Mouse (Mus musculus): ENCODE measurements around the gene Piezo1. TPM values are rescaled to one million over a fixed set of nuclear protein-coding genes. Genes with fewer than 3 reads are reported as not detected.

Piezo1 gene
- polyA plus RNA-seq, 1 experiment from 2014 or later, result 7.0 TPM

DNA sequence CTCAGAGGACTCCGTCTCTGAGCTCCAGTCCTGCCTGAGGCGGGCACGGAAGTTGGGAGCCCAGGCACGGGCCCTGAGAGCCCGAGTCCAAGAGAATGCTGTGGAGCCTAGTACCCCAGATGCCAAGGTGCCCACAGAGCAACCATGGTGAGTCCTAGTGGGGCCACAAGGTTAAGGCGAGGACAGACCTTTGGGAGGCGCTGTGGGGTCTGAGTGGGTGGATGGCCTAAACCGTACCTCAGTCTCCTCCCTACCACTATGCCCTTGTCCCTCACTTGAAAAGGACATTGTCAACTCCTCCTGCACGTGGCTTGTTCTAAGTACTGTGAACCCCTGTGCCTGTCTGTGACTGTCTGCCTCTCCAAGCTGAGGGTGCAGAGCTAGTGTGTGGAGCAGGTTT is 18.2 kb upstream of the Piezo1 start:
- H3K27ac ChIP-seq (replicated peaks), result no peak overlapping the region

GRCm38 (mm10) chr8:122568881-122569309 is 17.8 kb upstream of the Piezo1 start:
- Histone ChIP-seq H3K4me2 (replicated peaks; ENCODE audit: low read depth) (peak overlapping the region; percentile 97), H3K36me3 (ENCODE audit: control insufficient read depth, insufficient read depth, low read length) (peaks cover 11% of the 10 kb centered on the region), H3K4me3 (ENCODE audit: low read depth, low read length) (peak overlapping the region; percentile 79), H3K27me3 (ENCODE audit: control insufficient read depth, insufficient read depth, low read length) (no peaks in the 10 kb centered on the region), H3K9me3 (ENCODE audit: control insufficient read depth, low read length) (no peaks in the 10 kb centered on the region), H3K9ac (ENCODE audit: low read length) (peak overlapping the region; percentile 83; the same call in 1 of the 2 replicates), H3K4me1 (replicated peaks; ENCODE audit: control insufficient read depth, insufficient read depth) (0 out of 2 replicates have a peak, but pooled peaks cover 6% of the 10 kb centered on the region), H3K27ac (replicated peaks) (no peak overlapping the region)
- TF ChIP-seq EP300 (optimal IDR thresholded peaks at IDR 0.05) (no peak), CTCF (IDR thresholded peaks at IDR 0.05; ENCODE audit: low read depth) (peak; percentile 45; the same call in 1 of the 2 replicates)
- ATAC-seq (ENCODE audit: low FRiP score, low TSS enrichment), result no peak
- WGBS, result 14% methylated on average over 10 of the region's 10 CpGs
- DNase-seq (ENCODE audit: low spot score), result no peak

More for the DNA sequence above, 18.2 kb upstream of the Piezo1 start:
- Histone ChIP-seq H3K27me3 (ENCODE audit: control insufficient read depth, insufficient read depth, low read length) (no peaks in the 10 kb centered on the region), H3K4me2 (replicated peaks; ENCODE audit: low read depth) (peak overlapping the region; percentile 97), H3K36me3 (ENCODE audit: control insufficient read depth, insufficient read depth, low read length) (peaks cover 11% of the 10 kb centered on the region), H3K9me3 (ENCODE audit: control insufficient read depth, low read length) (no peaks in the 10 kb centered on the region), H3K4me1 (replicated peaks; ENCODE audit: control insufficient read depth, insufficient read depth) (0 out of 2 replicates have a peak, but pooled peaks cover 6% of the 10 kb centered on the region), H3K4me3 (ENCODE audit: low read depth, low read length) (peak overlapping the region; percentile 79), H3K9ac (ENCODE audit: low read length) (0 out of 2 replicates have a peak overlapping the region, but pooled peaks have one; percentile 83)
- DNase-seq (ENCODE audit: low spot score), result no peak
- ATAC-seq (ENCODE audit: low FRiP score, low TSS enrichment), result no peak
- no peak for TF ChIP-seq EP300 (optimal IDR thresholded peaks at IDR 0.05)
- no peak for TF ChIP-seq CTCF (IDR thresholded peaks at IDR 0.05; ENCODE audit: low read depth)
- WGBS, result 52% methylated on average over 9 of the region's 9 CpGs

- Histone ChIP-seq H3K36me3 (ENCODE audit: control insufficient read depth, insufficient read depth, low read length) (peaks cover 11% of the 10 kb centered on the region), H3K4me1 (replicated peaks; ENCODE audit: control insufficient read depth, insufficient read depth) (0 out of 2 replicates have a peak, but pooled peaks cover 6% of the 10 kb centered on the region), H3K27me3 (ENCODE audit: control insufficient read depth, insufficient read depth, low read length) (no peaks in the 10 kb centered on the region), H3K4me2 (replicated peaks; ENCODE audit: low read depth) (peak overlapping the region; percentile 97), H3K9me3 (ENCODE audit: control insufficient read depth, low read length) (no peaks in the 10 kb centered on the region), H3K9ac (ENCODE audit: low read length) (peak overlapping the region; percentile 83), H3K27ac (replicated peaks) (peak overlapping the region; percentile 92), H3K4me3 (ENCODE audit: low read depth, low read length) (peak overlapping the region; percentile 79)
- ATAC-seq (ENCODE audit: low FRiP score, low TSS enrichment), result no peak; the same call in 1 of the 2 replicates
- DNase-seq (ENCODE audit: low spot score), result no peak
- TF ChIP-seq EP300 (optimal IDR thresholded peaks at IDR 0.05), result no peak
- TF ChIP-seq CTCF (IDR thresholded peaks at IDR 0.05; ENCODE audit: low read depth), result no peak
- under 1% methylated on average over 33 of the region's 34 CpGs for WGBS
Measured at GRCm38 (mm10) chr8:122568109-122568504, 17.0 kb upstream of the Piezo1 start.

- peak within 1 kb of the TSS; percentile 79 for H3K4me3 ChIP-seq (ENCODE audit: low read depth, low read length)
- no peak for TF ChIP-seq EP300 (optimal IDR thresholded peaks at IDR 0.05)
- no peak for TF ChIP-seq CTCF (IDR thresholded peaks at IDR 0.05; ENCODE audit: low read depth)
- no peaks in the 10 kb centered on the region for H3K27me3 ChIP-seq (ENCODE audit: control insufficient read depth, insufficient read depth, low read length)
- ATAC-seq (ENCODE audit: low FRiP score, low TSS enrichment) (peak; percentile 94), DNase-seq (ENCODE audit: low spot score) (peak; percentile 96)
- peak within 1 kb of the TSS; percentile 97 for H3K4me2 ChIP-seq (replicated peaks; ENCODE audit: low read depth)
- H3K9me3 ChIP-seq (ENCODE audit: control insufficient read depth, low read length), result no peaks in the 10 kb centered on the region
- peak within 1 kb of the TSS; percentile 83 for H3K9ac ChIP-seq (ENCODE audit: low read length)
- peak within 1 kb of the TSS; percentile 92 for H3K27ac ChIP-seq (replicated peaks)
- H3K36me3 ChIP-seq (ENCODE audit: control insufficient read depth, insufficient read depth, low read length), result peaks cover 11% of the 10 kb centered on the region
- under 1% methylated on average over 62 of the region's 62 CpGs for WGBS
- 0 out of 2 replicates have a peak, but pooled peaks cover 6% of the 10 kb centered on the region for H3K4me1 ChIP-seq (replicated peaks; ENCODE audit: control insufficient read depth, insufficient read depth)
Measured at GRCm38 (mm10) chr8:122567361-122568108, 16.4 kb upstream of the Piezo1 start, which contains the start of gene Cdt1. Gene Cdt1, plus strand, starts transcription at chr8:122568015.

GRCm38 (mm10) chr8:122566766-122567165 is 15.6 kb upstream of the Piezo1 start:
- 0 out of 2 replicates have a peak, but pooled peaks cover 6% of the 10 kb centered on the region for H3K4me1 ChIP-seq (replicated peaks; ENCODE audit: control insufficient read depth, insufficient read depth)
- peaks cover 6% of the 10 kb centered on the region for H3K36me3 ChIP-seq (ENCODE audit: control insufficient read depth, insufficient read depth, low read length)
- H3K27me3 ChIP-seq (ENCODE audit: control insufficient read depth, insufficient read depth, low read length), result no peaks in the 10 kb centered on the region
- H3K4me2 ChIP-seq (replicated peaks; ENCODE audit: low read depth), result peak overlapping the region; percentile 97
- ATAC-seq (ENCODE audit: low FRiP score, low TSS enrichment), result no peak
- H3K9me3 ChIP-seq (ENCODE audit: control insufficient read depth, low read length), result no peaks in the 10 kb centered on the region
- H3K4me3 ChIP-seq (ENCODE audit: low read depth, low read length), result peak overlapping the region; percentile 79; the same call in 1 of the 2 replicates
- H3K27ac ChIP-seq (replicated peaks), result peak overlapping the region; percentile 92
- no peak for TF ChIP-seq CTCF (IDR thresholded peaks at IDR 0.05; ENCODE audit: low read depth)
- TF ChIP-seq EP300 (optimal IDR thresholded peaks at IDR 0.05), result no peak
- no peak for DNase-seq (ENCODE audit: low spot score)
- 17% methylated on average over 6 of the region's 6 CpGs for WGBS
- peak overlapping the region; percentile 83 for H3K9ac ChIP-seq (ENCODE audit: low read length)
